Mouse (Mus musculus) CD8-positive naive resting alpha-beta T cell, adult 57 days (primary cell): ENCODE measurements around the gene Txnip. TPM values are rescaled to one million over a fixed set of nuclear protein-coding genes. Genes with fewer than 3 reads are reported as not detected.

Experiments
- total RNA-seq: library from RNA; stranded (reverse); gene quantifications from one replicate; pipeline ENCODE4 v1.2.4, GENCODE M21; 2023

Gene Txnip
- 382 TPM for total RNA-seq

DNA sequence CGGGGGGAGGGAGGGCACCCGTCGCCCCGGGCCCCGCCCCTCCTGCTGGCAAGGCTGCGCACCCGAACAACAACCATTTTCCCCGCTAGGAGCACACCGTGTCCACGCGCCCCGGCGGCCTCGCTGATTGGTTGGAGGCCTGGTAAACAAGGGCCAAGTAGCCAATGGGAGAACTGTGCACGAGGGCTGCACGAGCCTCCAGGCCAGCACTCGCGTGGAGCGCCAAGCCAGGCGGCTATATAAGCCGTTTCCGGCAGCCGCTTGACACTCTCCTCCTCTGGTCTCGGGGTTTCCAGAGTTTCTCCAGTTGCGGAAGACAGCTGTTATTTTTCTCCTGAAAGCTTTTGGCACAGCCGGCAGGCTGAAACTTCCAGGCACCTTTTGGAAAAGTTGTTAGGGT is at the start of gene Txnip:
Gene Txnip, plus strand, starts transcription at position 264 of the 400 bp plus-strand sequence.

DNA sequence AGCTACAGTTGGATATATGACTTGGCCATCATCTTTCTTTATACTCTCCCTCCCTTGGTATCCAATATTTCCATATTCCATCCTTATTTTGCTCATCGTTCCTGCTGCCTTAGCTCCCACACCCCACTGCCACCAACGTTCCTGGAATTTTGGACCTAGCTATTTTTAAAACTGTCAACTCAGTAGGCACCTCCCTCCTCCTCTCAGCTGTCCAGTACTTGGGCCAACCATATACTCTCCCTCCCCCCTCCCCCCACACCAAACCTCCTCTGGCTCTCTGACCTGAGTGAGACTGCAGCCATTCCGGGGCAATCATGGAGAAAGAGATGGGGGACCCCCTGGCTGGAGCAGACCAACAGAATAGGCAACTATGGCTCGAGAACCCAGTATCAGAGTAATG is 32.8 kb upstream of the Txnip start, which contains the start of gene Hfe2:
Gene Hfe2, plus strand, starts transcription at position 259 of the 400 bp plus-strand sequence.

DNA sequence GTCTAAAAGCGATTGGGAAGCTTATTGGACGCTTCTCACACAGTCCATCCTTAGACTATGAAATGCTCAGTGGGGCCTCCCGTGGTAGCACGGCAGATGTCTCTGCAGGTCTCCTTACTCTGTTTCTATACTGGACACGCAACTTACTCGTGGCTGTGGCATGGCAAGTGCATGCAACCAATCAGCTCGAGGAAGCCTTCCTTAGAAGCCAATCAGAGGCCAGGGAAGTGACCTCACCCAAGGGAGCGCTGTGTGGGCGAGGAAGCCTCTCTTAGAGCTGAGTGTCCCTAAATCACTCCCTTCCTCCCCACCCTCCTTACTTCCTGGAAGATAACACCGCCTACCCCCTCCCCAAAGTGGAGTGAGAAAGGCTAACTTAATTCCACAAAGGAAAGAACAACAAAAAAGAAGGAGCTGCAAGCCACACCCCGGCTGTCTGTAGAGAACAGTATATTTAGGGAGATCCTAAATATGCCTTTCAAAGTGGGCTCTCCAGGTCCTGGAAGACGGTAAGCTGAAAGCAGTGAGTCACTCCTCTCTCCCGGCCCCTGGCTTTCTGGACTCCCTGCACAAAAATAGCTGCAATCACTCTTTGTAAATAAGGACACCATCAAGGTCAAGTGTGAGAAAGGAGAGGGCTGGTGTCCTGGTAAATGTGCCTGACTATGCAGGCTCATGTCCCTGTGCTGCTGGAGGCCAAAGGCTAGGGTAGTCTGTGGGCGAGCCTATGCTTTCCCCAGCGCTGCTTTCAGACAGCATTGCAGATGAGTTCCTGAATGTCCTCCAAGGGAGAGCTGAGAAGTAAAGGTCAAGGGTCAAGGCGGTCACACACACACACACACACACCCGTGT is 19.2 kb downstream of the Txnip start, which contains the start of gene Gm16253:
Gene Gm16253, plus strand, starts transcription at position 295 of the 852 bp plus-strand sequence.

DNA sequence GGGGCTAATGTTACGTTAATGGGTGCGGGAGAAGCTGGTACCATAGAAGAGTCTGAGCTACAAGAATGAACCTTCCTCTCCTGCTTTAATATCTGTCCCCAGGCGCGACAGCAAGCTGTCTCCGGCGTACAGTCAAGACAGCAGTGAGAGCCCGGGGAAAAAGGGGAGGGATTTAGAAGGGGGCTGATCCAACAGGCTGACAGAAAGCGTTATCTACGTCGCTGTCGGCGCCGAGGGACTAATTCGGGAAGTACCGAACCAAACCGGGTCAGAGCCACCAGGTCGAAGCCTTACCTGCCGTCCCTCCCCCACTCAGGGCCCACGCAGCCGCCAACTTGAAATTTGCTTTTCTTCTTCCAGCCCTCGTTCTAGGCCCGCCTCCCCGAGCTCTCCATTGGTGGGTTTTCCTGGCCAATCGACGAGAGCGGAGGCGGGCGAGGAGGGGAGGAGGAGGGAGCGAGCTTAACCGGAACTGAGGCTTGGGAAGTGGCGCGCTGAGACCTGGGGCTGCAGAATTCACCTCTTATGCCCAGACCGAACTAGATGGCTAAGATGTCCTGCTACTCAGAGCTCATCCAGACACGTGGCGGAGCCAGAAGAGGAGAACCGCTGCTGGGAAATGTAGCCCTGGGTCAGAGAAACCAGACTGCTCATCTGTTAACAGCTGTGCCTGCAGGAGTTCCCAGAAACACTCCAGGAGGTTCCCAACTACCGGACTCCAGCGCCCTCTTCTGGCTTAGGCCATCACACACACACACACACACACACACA is 36.2 kb downstream of the Txnip start, which contains the start of gene Polr3gl:
Gene Polr3gl, minus strand, starts transcription at position 392 of the 771 bp plus-strand sequence.

DNA sequence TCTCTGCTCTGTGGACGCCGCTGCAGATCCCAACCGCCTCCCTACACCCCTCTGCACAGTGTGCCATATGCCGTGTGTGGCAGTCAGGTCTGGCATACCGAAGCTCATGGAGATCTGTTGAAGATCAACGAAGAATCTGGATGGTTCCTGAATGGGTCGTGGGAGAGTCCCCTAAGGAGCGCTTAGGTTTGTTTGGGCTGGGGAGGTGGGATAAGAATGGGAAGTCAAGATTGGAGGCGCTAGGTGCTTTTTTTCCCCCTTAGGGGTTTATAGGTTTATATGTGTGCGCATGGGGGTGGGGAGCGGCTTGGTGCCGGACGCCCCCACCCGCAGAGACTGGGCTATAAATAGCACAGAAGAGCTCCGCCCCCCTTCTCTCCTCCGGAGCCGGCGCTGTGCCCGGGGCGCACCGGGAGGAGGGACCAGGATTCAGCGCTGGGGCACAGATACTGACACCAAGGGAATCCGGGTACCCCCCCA is 38.5 kb downstream of the Txnip start, which contains the start of gene Ankrd34a:
Gene Ankrd34a, plus strand, starts transcription at position 409 of the 480 bp plus-strand sequence.

DNA sequence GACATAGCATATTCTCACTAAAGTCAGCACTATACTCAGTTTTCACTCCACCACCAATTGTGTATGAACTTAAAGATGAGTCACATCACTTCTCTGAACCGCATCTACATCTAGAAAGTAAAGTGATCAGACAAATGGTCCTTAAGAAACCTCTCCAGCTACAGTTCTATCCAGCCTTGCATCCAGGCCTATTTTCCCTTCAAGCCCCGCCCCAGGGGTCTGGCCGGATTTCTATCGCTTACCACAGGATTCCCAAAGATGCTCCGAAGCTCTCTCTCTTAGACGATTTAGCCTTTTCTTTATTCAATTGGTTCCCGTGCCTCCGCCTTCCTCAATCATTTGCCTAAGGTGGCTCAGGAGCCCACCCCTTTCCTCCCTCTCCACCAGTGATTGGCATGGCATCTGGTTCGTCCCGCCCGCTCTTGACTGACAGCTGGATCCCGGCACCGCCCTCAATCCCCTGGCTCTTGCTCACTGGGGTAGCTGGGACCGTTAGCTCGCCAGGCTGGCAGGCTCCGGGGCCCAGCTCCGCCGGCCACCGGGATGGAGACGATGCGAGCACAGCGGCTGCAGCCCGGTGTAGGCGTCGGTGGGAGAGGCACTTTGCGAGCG is 43.0 kb downstream of the Txnip start, which contains the start of gene Lix1l:
Gene Lix1l, plus strand, starts transcription at position 511 of the 612 bp plus-strand sequence.

Other genes starting within 250 kb of the Txnip start
- not detected for gene BC107364, start 105.7 kb upstream of the Txnip start, total RNA-seq
- not detected for gene Hfe2, start 32.8 kb upstream of the Txnip start, total RNA-seq
- gene Gm16253, start 19.0 kb downstream of the Txnip start, total RNA-seq, result not detected
- 34.6 TPM for gene Polr3gl, start 36.2 kb downstream of the Txnip start, total RNA-seq
- gene Ankrd34a, start 38.7 kb downstream of the Txnip start, total RNA-seq, result not detected
- not detected for gene Lix1l, start 43.2 kb downstream of the Txnip start, total RNA-seq
- 87.7 TPM for gene Rbm8a, start 72.0 kb downstream of the Txnip start, total RNA-seq
- 26.4 TPM for gene Pex11b, start 77.4 kb downstream of the Txnip start, total RNA-seq
- 0.18 TPM for gene Gm42957, start 77.5 kb downstream of the Txnip start, total RNA-seq
- gene Itga10, start 87.6 kb downstream of the Txnip start, total RNA-seq, result 2.7 TPM
- not detected for gene Ankrd35, start 112.2 kb downstream of the Txnip start, total RNA-seq
- 14.8 TPM for gene Pias3, start 138.4 kb downstream of the Txnip start, total RNA-seq
- 1.9 TPM for gene Nudt17, start 150.6 kb downstream of the Txnip start, total RNA-seq
- gene Polr3c, start 169.7 kb downstream of the Txnip start, total RNA-seq, result 64.1 TPM
- gene Rnf115, start 169.7 kb downstream of the Txnip start, total RNA-seq, result 43.7 TPM